Mouse (Mus musculus) embryonic facial prominence, embryonic 15.5 days (tissue): Measurements from ENCODE around the gene Ivd. TPM values are rescaled to one million over a fixed set of nuclear protein-coding genes. Genes with fewer than 3 reads are reported as not detected.

ENCODE experiments used
- ATAC-seq: fragments of 200-750 bp; cut with Nextera tagmentation; 2 replicates; pipeline ENCODE4 v1.8.0; 2017; ENCODE audit warnings: low read depth, moderate TSS enrichment; ENCODE audit not compliant: insufficient number of reproducible peaks, low FRiP score, low TSS enrichment
- H3K27ac ChIP-seq: fragments of 300-500 bp; sonication (generic); replicated peaks from 2 replicates; pipeline ENCODE4 v1.5.1; 2015; ENCODE audit warnings: mild to moderate bottlenecking, inconsistent platforms
- H3K27me3 ChIP-seq: fragments of 300-500 bp; sonication (generic); 2 replicates; pipeline ENCODE4 v1.6.1; 2015; ENCODE audit warnings: inconsistent platforms
- H3K36me3 ChIP-seq: fragments of 300-500 bp; sonication (generic); 2 replicates; pipeline ENCODE4 v1.6.1; 2015; ENCODE audit warnings: mild to moderate bottlenecking, inconsistent platforms
- H3K4me1 ChIP-seq: fragments of 300-500 bp; sonication (generic); 2 replicates; pipeline ENCODE4 v1.6.1; 2015; ENCODE audit warnings: inconsistent platforms
- H3K4me2 ChIP-seq: fragments of 300-500 bp; sonication (generic); replicated peaks from 2 replicates; pipeline ENCODE4 v1.6.1; 2015; ENCODE audit warnings: mild to moderate bottlenecking, inconsistent platforms
- H3K4me3 ChIP-seq: fragments of 300-500 bp; sonication (generic); replicated peaks from 2 replicates; pipeline ENCODE4 v1.5.1; 2015; ENCODE audit warnings: mild to moderate bottlenecking, inconsistent platforms
- H3K9ac ChIP-seq: fragments of 300-500 bp; sonication (generic); 2 replicates; pipeline ENCODE4 v1.6.1; 2015; ENCODE audit warnings: inconsistent platforms
- H3K9me3 ChIP-seq: fragments of 300-500 bp; sonication (generic); replicated peaks from 2 replicates; pipeline ENCODE4 v1.6.1; 2016; ENCODE audit warnings: inconsistent platforms
- WGBS: fragments of 180-500 bp; shearing (Covaris S2); methylation state at CpG from one replicate; pipeline ENCODE4 v1.1.7; 2015; 5-methylcytosine and 5-hydroxymethylcytosine counted together
- polyA plus RNA-seq: library from polyadenylated mRNA; unstranded; fragments of >200 nt; fragmentation: Nextera tagmentation; extraction: Ambion mirVana; gene quantifications from 2 replicates; pipeline ENCODE4 v1.2.1, GENCODE M21; 2015

The Ivd gene
- polyA plus RNA-seq, 1 experiment from 2014 or later, result 69.2 TPM

GRCm38 (mm10) chr2:118912706-118913105 is 51.0 kb downstream of the Ivd start:
- Histone ChIP-seq H3K36me3 (peaks cover 15% of the 10 kb centered on the region), H3K9ac (no peak overlapping the region), H3K4me3 (no peak overlapping the region), H3K4me2 (no peak overlapping the region), H3K4me1 (peaks cover 31% of the 10 kb centered on the region), H3K27ac (no peak overlapping the region), H3K27me3 (no peaks in the 10 kb centered on the region), H3K9me3 (no peaks in the 10 kb centered on the region)
- 52% methylated on average over 8 of the region's 8 CpGs for WGBS
- ATAC-seq, result no peak

- 50% methylated on average over 11 of the region's 11 CpGs for WGBS
- Histone ChIP-seq H3K27me3 (no peaks in the 10 kb centered on the region), H3K4me2 (no peak overlapping the region)
Observed at GRCm38 (mm10) chr2:118913551-118914276, 52.0 kb downstream of the Ivd start.

GRCm38 (mm10) chr2:118914685-118915084 is 52.9 kb downstream of the Ivd start:
- Histone ChIP-seq H3K36me3 (peaks cover 16% of the 10 kb centered on the region), H3K4me2 (no peak overlapping the region), H3K4me3 (no peak overlapping the region), H3K9me3 (no peaks in the 10 kb centered on the region), H3K27me3 (no peaks in the 10 kb centered on the region), H3K9ac (no peak overlapping the region), H3K27ac (0 out of 2 replicates have a peak overlapping the region, but pooled peaks have one; percentile 0), H3K4me1 (peaks cover 31% of the 10 kb centered on the region)
- ATAC-seq, result no peak
- WGBS, result 46% methylated on average over 8 of the region's 8 CpGs

More at GRCm38 (mm10) chr2:118913551-118914276, 52.0 kb downstream of the Ivd start:
- 0 out of 2 replicates have a peak, but pooled peaks have one; percentile 12 for ATAC-seq
- Histone ChIP-seq H3K4me3 (no peak overlapping the region), H3K36me3 (peaks cover 15% of the 10 kb centered on the region), H3K4me1 (peaks cover 31% of the 10 kb centered on the region), H3K27ac (no peak overlapping the region), H3K9ac (no peak overlapping the region), H3K9me3 (no peaks in the 10 kb centered on the region)

- Histone ChIP-seq H3K9ac (no peak overlapping the region), H3K9me3 (no peaks in the 10 kb centered on the region), H3K36me3 (peaks cover 33% of the 10 kb centered on the region), H3K4me3 (no peak overlapping the region), H3K4me1 (peaks cover 31% of the 10 kb centered on the region), H3K27ac (no peak overlapping the region), H3K27me3 (no peaks in the 10 kb centered on the region), H3K4me2 (no peak overlapping the region)
- 84% methylated on average over 17 of the region's 17 CpGs for WGBS
- no peak for ATAC-seq
Observed at GRCm38 (mm10) chr2:118916436-118916835, 54.7 kb downstream of the Ivd start.

- peaks cover 48% of the 10 kb centered on the region for H3K36me3 ChIP-seq
Observed at GRCm38 (mm10) chr2:118918543-118918942, 56.8 kb downstream of the Ivd start.

GRCm38 (mm10) chr2:118920428-118920827 is 58.7 kb downstream of the Ivd start:
- WGBS, result 89% methylated on average over 3 of the region's 3 CpGs

More at GRCm38 (mm10) chr2:118918543-118918942, 56.8 kb downstream of the Ivd start:
- Histone ChIP-seq H3K4me2 (no peak overlapping the region), H3K9ac (no peak overlapping the region), H3K4me1 (peaks cover 21% of the 10 kb centered on the region), H3K27me3 (no peaks in the 10 kb centered on the region), H3K27ac (no peak overlapping the region), H3K4me3 (no peak overlapping the region), H3K9me3 (no peaks in the 10 kb centered on the region)
- WGBS, result 41% methylated on average over 1 of the region's 1 CpGs
- no peak for ATAC-seq

GRCm38 (mm10) chr2:118925952-118926351 is 64.2 kb downstream of the Ivd start:
- H3K27ac ChIP-seq, result 0 out of 2 replicates have a peak overlapping the region, but pooled peaks have one; percentile 34
- 0% methylated on average over 6 of the region's 6 CpGs for WGBS

More at GRCm38 (mm10) chr2:118920428-118920827, 58.7 kb downstream of the Ivd start:
- H3K27ac ChIP-seq, result no peak overlapping the region
- no peaks in the 10 kb centered on the region for H3K9me3 ChIP-seq
- peaks cover 48% of the 10 kb centered on the region for H3K36me3 ChIP-seq
- no peak for ATAC-seq
- H3K4me1 ChIP-seq, result peaks cover 7% of the 10 kb centered on the region; the same call in 1 of the 2 replicates
- H3K4me2 ChIP-seq, result no peak overlapping the region
- H3K4me3 ChIP-seq, result no peak overlapping the region
- H3K9ac ChIP-seq, result no peak overlapping the region; the same call in 1 of the 2 replicates
- no peaks in the 10 kb centered on the region for H3K27me3 ChIP-seq

GRCm38 (mm10) chr2:118926361-118926997 is 64.7 kb downstream of the Ivd start, which contains the start of gene Chst14:
Gene Chst14, plus strand, starts transcription at chr2:118926496.
- peak; percentile 94 for ATAC-seq
- Histone ChIP-seq H3K27me3 (no peaks in the 10 kb centered on the region), H3K9me3 (no peaks in the 10 kb centered on the region), H3K4me1 (peaks cover 36% of the 10 kb centered on the region), H3K9ac (peak within 1 kb of the TSS; percentile 89), H3K36me3 (peaks cover 18% of the 10 kb centered on the region), H3K4me3 (peak within 1 kb of the TSS; percentile 89), H3K4me2 (peak within 1 kb of the TSS; percentile 80), H3K27ac (peak within 1 kb of the TSS; percentile 75)
- WGBS, result under 1% methylated on average over 47 of the region's 47 CpGs

More at GRCm38 (mm10) chr2:118925952-118926351, 64.2 kb downstream of the Ivd start:
- H3K4me2 ChIP-seq, result peak overlapping the region; percentile 80
- H3K36me3 ChIP-seq, result peaks cover 23% of the 10 kb centered on the region
- no peaks in the 10 kb centered on the region for H3K27me3 ChIP-seq
- peaks cover 36% of the 10 kb centered on the region for H3K4me1 ChIP-seq
- H3K9me3 ChIP-seq, result no peaks in the 10 kb centered on the region
- peak overlapping the region; percentile 89 for H3K9ac ChIP-seq
- H3K4me3 ChIP-seq, result peak overlapping the region; percentile 89
- ATAC-seq, result peak; percentile 16

GRCm38 (mm10) chr2:118926998-118927739 is 65.4 kb downstream of the Ivd start:
- no peaks in the 10 kb centered on the region for H3K9me3 ChIP-seq
- peak overlapping the region; percentile 75 for H3K27ac ChIP-seq
- H3K9ac ChIP-seq, result peak overlapping the region; percentile 89
- H3K27me3 ChIP-seq, result no peaks in the 10 kb centered on the region
- H3K4me2 ChIP-seq, result peak overlapping the region; percentile 80
- WGBS, result 24% methylated on average over 31 of the region's 31 CpGs
- peak overlapping the region; percentile 89 for H3K4me3 ChIP-seq
- H3K4me1 ChIP-seq, result peaks cover 36% of the 10 kb centered on the region
- H3K36me3 ChIP-seq, result peaks cover 11% of the 10 kb centered on the region
- ATAC-seq, result no peak
